Mouse (Mus musculus): ENCODE results near the gene Psmd9. TPM values are rescaled to one million over a fixed set of nuclear protein-coding genes. Genes with fewer than 3 reads are reported as not detected.

Psmd9 gene
- polyA plus RNA-seq, 1 experiment from 2014 or later = 86.0 TPM

DNA sequence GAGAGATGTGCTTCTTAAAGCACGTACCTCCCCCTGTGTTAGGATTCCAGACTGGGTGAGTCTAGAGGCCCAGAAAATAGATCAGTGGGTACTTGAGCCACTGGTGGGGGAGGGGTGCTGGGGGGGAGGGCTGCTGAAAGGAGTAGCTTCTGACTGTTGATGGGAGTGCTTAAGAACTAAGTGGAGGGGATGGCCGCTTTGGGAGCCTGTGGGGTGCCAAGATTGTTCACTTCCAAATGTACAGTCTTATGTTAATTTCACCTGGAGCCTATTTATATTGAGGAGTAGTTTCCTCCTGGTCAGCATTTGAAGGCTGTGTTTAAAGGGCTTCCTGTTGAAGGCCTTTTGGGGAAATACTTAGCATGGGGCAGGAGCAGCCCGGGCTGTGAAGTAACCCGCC is 11.2 kb upstream of the Psmd9 start:
- H3K4me1 ChIP-seq (replicated peaks; ENCODE audit: control insufficient read depth, insufficient read depth, low read length) = no peaks in the 10 kb centered on the region
- 87% methylated on average over 4 of the region's 4 CpGs for WGBS
- no peak overlapping the region for H3K4me2 ChIP-seq (ENCODE audit: low read length)
- H3K27ac ChIP-seq (ENCODE audit: low read length) = no peak overlapping the region
- no peak overlapping the region for H3K4me3 ChIP-seq (replicated peaks; ENCODE audit: low read length)
- H3K9ac ChIP-seq (replicated peaks; ENCODE audit: low read depth, low read length) = no peak overlapping the region
- H3K36me3 ChIP-seq (ENCODE audit: control insufficient read depth, insufficient read depth) = peaks cover 51% of the 10 kb centered on the region
- no peak for ATAC-seq
- no peaks in the 10 kb centered on the region for H3K9me3 ChIP-seq (ENCODE audit: control insufficient read depth, low read length)
- H3K27me3 ChIP-seq (replicated peaks; ENCODE audit: control insufficient read depth, insufficient read depth, low read length) = no peaks in the 10 kb centered on the region

GRCm38 (mm10) chr5:123159446-123159845 is 9.8 kb upstream of the Psmd9 start:
- Histone ChIP-seq H3K4me1 (replicated peaks; ENCODE audit: control insufficient read depth, insufficient read depth, low read length) (no peaks in the 10 kb centered on the region), H3K27ac (ENCODE audit: low read length) (no peak overlapping the region), H3K9me3 (ENCODE audit: control insufficient read depth, low read length) (no peaks in the 10 kb centered on the region), H3K27me3 (replicated peaks; ENCODE audit: control insufficient read depth, insufficient read depth, low read length) (no peaks in the 10 kb centered on the region), H3K4me3 (replicated peaks; ENCODE audit: low read length) (no peak overlapping the region), H3K9ac (replicated peaks; ENCODE audit: low read depth, low read length) (no peak overlapping the region), H3K4me2 (ENCODE audit: low read length) (no peak overlapping the region), H3K36me3 (ENCODE audit: control insufficient read depth, insufficient read depth) (peaks cover 57% of the 10 kb centered on the region)
- ATAC-seq = no peak
- WGBS = 93% methylated on average over 4 of the region's 4 CpGs

GRCm38 (mm10) chr5:123159866-123160265 is 9.3 kb upstream of the Psmd9 start:
- no peaks in the 10 kb centered on the region for H3K4me1 ChIP-seq (replicated peaks; ENCODE audit: control insufficient read depth, insufficient read depth, low read length)
- no peak for ATAC-seq

GRCm38 (mm10) chr5:123160341-123160740 is 8.9 kb upstream of the Psmd9 start:
- no peak overlapping the region for H3K4me2 ChIP-seq (ENCODE audit: low read length)
- WGBS = 91% methylated on average over 15 of the region's 15 CpGs
- no peak for ATAC-seq
- no peak overlapping the region for H3K9ac ChIP-seq (replicated peaks; ENCODE audit: low read depth, low read length)
- no peaks in the 10 kb centered on the region for H3K27me3 ChIP-seq (replicated peaks; ENCODE audit: control insufficient read depth, insufficient read depth, low read length)
- no peak overlapping the region for H3K4me3 ChIP-seq (replicated peaks; ENCODE audit: low read length)
- H3K9me3 ChIP-seq (ENCODE audit: control insufficient read depth, low read length) = no peaks in the 10 kb centered on the region
- H3K27ac ChIP-seq (ENCODE audit: low read length) = no peak overlapping the region
- H3K36me3 ChIP-seq (ENCODE audit: control insufficient read depth, insufficient read depth) = peaks cover 59% of the 10 kb centered on the region
- no peaks in the 10 kb centered on the region for H3K4me1 ChIP-seq (replicated peaks; ENCODE audit: control insufficient read depth, insufficient read depth, low read length)

More at GRCm38 (mm10) chr5:123159866-123160265, 9.3 kb upstream of the Psmd9 start:
- no peak overlapping the region for H3K27ac ChIP-seq (ENCODE audit: low read length)
- H3K4me2 ChIP-seq (ENCODE audit: low read length) = no peak overlapping the region
- no peak overlapping the region for H3K9ac ChIP-seq (replicated peaks; ENCODE audit: low read depth, low read length)
- WGBS = 95% methylated on average over 15 of the region's 15 CpGs
- peaks cover 59% of the 10 kb centered on the region for H3K36me3 ChIP-seq (ENCODE audit: control insufficient read depth, insufficient read depth)
- no peaks in the 10 kb centered on the region for H3K27me3 ChIP-seq (replicated peaks; ENCODE audit: control insufficient read depth, insufficient read depth, low read length)
- no peaks in the 10 kb centered on the region for H3K9me3 ChIP-seq (ENCODE audit: control insufficient read depth, low read length)
- H3K4me3 ChIP-seq (replicated peaks; ENCODE audit: low read length) = no peak overlapping the region

- no peak for ATAC-seq
- Histone ChIP-seq H3K9me3 (ENCODE audit: control insufficient read depth, low read length) (no peaks in the 10 kb centered on the region), H3K9ac (replicated peaks; ENCODE audit: low read depth, low read length) (no peak overlapping the region), H3K36me3 (ENCODE audit: control insufficient read depth, insufficient read depth) (peaks cover 56% of the 10 kb centered on the region), H3K27me3 (replicated peaks; ENCODE audit: control insufficient read depth, insufficient read depth, low read length) (no peaks in the 10 kb centered on the region), H3K4me3 (replicated peaks; ENCODE audit: low read length) (no peak overlapping the region), H3K4me2 (ENCODE audit: low read length) (no peak overlapping the region), H3K4me1 (replicated peaks; ENCODE audit: control insufficient read depth, insufficient read depth, low read length) (no peaks in the 10 kb centered on the region), H3K27ac (ENCODE audit: low read length) (no peak overlapping the region)
- WGBS = 85% methylated on average over 9 of the region's 9 CpGs
Observed at GRCm38 (mm10) chr5:123162942-123163341, 6.3 kb upstream of the Psmd9 start.

DNA sequence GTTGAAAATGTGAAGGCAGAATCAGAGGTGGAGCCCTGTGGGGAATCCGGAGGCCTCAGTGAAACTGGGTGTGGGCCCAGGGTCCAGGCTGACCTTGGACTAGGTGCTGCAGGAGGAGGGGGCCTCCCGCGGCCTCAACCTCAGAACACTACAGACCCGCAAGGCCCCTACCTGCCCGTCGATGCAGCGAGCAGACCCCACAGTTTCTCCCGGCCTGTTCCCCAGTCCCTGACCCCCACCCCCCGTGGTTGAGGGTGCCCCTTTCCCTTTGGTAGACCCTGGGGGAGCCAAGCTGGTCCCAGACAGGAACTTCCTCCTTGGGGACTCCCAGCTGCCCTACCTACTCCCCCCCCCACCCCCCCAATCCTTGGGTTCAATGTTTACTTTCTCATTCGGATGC is 2.8 kb upstream of the Psmd9 start:
- Histone ChIP-seq H3K27me3 (replicated peaks; ENCODE audit: control insufficient read depth, insufficient read depth, low read length) (no peaks in the 10 kb centered on the region), H3K4me3 (replicated peaks; ENCODE audit: low read length) (no peak overlapping the region), H3K4me1 (replicated peaks; ENCODE audit: control insufficient read depth, insufficient read depth, low read length) (no peaks in the 10 kb centered on the region), H3K9ac (replicated peaks; ENCODE audit: low read depth, low read length) (no peak overlapping the region), H3K9me3 (ENCODE audit: control insufficient read depth, low read length) (no peaks in the 10 kb centered on the region), H3K27ac (ENCODE audit: low read length) (no peak overlapping the region), H3K36me3 (ENCODE audit: control insufficient read depth, insufficient read depth) (peaks cover 31% of the 10 kb centered on the region), H3K4me2 (ENCODE audit: low read length) (no peak overlapping the region)
- 91% methylated on average over 10 of the region's 10 CpGs for WGBS
- ATAC-seq = no peak

DNA sequence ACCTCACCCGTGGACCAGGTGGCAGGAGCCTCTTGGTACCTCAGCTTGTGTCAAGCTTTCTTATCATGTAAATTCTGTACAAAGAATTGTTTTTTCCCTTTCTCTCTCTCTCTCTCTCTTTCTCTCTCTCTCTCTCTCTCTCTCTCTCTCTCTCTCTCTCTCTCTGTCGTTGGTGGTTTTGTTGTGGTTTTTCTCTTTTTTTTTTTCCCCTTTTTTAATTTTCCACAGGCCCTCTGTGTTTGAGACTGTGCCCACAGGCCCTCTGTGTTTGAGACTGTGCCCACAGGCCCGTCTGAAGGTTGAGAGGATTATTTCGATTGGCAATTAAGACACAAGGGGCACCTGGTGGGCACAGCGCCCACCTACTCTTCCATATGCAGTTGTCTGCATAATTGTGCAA is 1.6 kb upstream of the Psmd9 start:
- WGBS = 50% methylated on average over 5 of the region's 5 CpGs
- Histone ChIP-seq H3K27ac (ENCODE audit: low read length) (no peak overlapping the region), H3K36me3 (ENCODE audit: control insufficient read depth, insufficient read depth) (peaks cover 24% of the 10 kb centered on the region), H3K4me3 (replicated peaks; ENCODE audit: low read length) (no peak overlapping the region), H3K9ac (replicated peaks; ENCODE audit: low read depth, low read length) (no peak overlapping the region), H3K27me3 (replicated peaks; ENCODE audit: control insufficient read depth, insufficient read depth, low read length) (no peaks in the 10 kb centered on the region), H3K4me2 (ENCODE audit: low read length) (no peak overlapping the region), H3K9me3 (ENCODE audit: control insufficient read depth, low read length) (no peaks in the 10 kb centered on the region), H3K4me1 (replicated peaks; ENCODE audit: control insufficient read depth, insufficient read depth, low read length) (no peaks in the 10 kb centered on the region)
- no peak for ATAC-seq

GRCm38 (mm10) chr5:123170365-123170764 is 1.2 kb downstream of the Psmd9 start:
- no peak overlapping the region for H3K4me3 ChIP-seq (replicated peaks; ENCODE audit: low read length)
- H3K27ac ChIP-seq (ENCODE audit: low read length) = no peak overlapping the region
- ATAC-seq = no peak
- no peaks in the 10 kb centered on the region for H3K9me3 ChIP-seq (ENCODE audit: control insufficient read depth, low read length)
- H3K4me1 ChIP-seq (replicated peaks; ENCODE audit: control insufficient read depth, insufficient read depth, low read length) = no peaks in the 10 kb centered on the region
- no peak overlapping the region for H3K4me2 ChIP-seq (ENCODE audit: low read length)
- H3K9ac ChIP-seq (replicated peaks; ENCODE audit: low read depth, low read length) = no peak overlapping the region
- H3K27me3 ChIP-seq (replicated peaks; ENCODE audit: control insufficient read depth, insufficient read depth, low read length) = no peaks in the 10 kb centered on the region
- WGBS = 83% methylated on average over 9 of the region's 9 CpGs
- peaks cover 4% of the 10 kb centered on the region; the same call in 1 of the 2 replicates for H3K36me3 ChIP-seq (ENCODE audit: control insufficient read depth, insufficient read depth)

DNA sequence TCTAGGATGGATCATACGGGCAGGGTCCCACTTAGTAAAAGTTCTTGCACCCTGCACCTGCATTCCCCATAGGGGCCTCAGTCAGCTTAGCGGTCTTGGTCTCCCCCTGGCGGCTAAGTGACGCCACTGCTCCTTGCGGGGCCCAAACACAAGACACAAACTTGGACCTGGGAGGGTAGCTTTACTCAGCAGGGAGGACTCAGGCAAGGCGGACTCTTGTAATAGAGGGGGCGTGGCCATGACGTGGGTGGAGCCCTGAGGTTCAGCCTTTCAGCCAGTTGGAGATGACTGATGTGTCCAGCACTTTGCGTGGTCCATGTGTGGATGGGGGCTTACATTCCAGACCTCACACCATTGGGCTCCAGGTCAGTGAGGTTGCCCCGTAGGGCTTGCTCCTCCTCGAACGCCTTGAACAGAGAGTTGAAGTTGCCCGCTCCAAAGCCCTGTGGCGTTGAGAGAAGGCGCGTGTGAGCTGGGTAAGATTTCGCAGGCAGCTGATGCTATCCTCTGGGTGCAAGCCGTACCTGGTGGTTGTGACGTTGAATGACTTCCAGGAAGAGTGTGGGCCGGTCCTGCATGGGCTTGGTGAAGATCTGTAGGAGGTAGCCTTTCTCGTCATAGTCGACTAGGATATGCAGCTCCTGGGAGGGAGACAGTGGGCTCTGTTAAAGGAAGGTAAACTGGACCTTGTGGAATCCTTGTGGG is 2.6 kb downstream of the Psmd9 start:
- H3K4me2 ChIP-seq (ENCODE audit: low read length) = peak overlapping the region; percentile 31
- peak; percentile 74; the same call in 1 of the 2 replicates for ATAC-seq
- no peaks in the 10 kb centered on the region for H3K27me3 ChIP-seq (replicated peaks; ENCODE audit: control insufficient read depth, insufficient read depth, low read length)
- no peak overlapping the region for H3K27ac ChIP-seq (ENCODE audit: low read length)
- H3K9me3 ChIP-seq (ENCODE audit: control insufficient read depth, low read length) = no peaks in the 10 kb centered on the region
- H3K4me3 ChIP-seq (replicated peaks; ENCODE audit: low read length) = no peak overlapping the region
- H3K36me3 ChIP-seq (ENCODE audit: control insufficient read depth, insufficient read depth) = no peaks in the 10 kb centered on the region
- no peaks in the 10 kb centered on the region for H3K4me1 ChIP-seq (replicated peaks; ENCODE audit: control insufficient read depth, insufficient read depth, low read length)
- WGBS = 15% methylated on average over 22 of the region's 22 CpGs
- H3K9ac ChIP-seq (replicated peaks; ENCODE audit: low read depth, low read length) = no peak overlapping the region

DNA sequence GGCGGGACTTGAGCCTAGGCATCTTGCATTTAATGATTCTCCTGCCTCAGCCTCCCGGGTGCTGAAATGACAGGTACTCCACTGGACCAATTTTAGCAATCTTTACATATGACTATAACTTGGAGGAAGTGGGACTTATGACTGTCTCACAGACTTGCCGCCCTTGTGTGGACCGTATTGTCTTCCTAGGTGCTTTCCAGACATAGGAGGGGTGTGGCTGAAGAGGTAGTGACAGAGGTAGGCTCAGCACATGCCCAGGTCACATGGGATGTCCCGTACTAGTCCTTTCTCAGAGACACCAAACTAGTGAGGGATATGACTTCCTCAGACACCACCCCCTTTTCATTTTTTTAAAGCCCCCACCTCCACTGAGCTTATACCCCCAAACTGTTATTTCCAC is 9.6 kb downstream of the Psmd9 start:
- no peaks in the 10 kb centered on the region for H3K9me3 ChIP-seq (ENCODE audit: control insufficient read depth, low read length)
- no peaks in the 10 kb centered on the region for H3K27me3 ChIP-seq (replicated peaks; ENCODE audit: control insufficient read depth, insufficient read depth, low read length)
- no peak overlapping the region for H3K27ac ChIP-seq (ENCODE audit: low read length)
- H3K9ac ChIP-seq (replicated peaks; ENCODE audit: low read depth, low read length) = no peak overlapping the region
- no peak overlapping the region for H3K4me2 ChIP-seq (ENCODE audit: low read length)
- no peaks in the 10 kb centered on the region for H3K36me3 ChIP-seq (ENCODE audit: control insufficient read depth, insufficient read depth)
- ATAC-seq = no peak
- no peaks in the 10 kb centered on the region for H3K4me1 ChIP-seq (replicated peaks; ENCODE audit: control insufficient read depth, insufficient read depth, low read length)
- no peak overlapping the region for H3K4me3 ChIP-seq (replicated peaks; ENCODE audit: low read length)
- 92% methylated on average over 5 of the region's 5 CpGs for WGBS

Data from forebrain, embryonic 16.5 days (tissue).